Mouse (Mus musculus): ENCODE results near the gene Hs1bp3. TPM values are rescaled to one million over a fixed set of nuclear protein-coding genes. Genes with fewer than 3 reads are reported as not detected.

Gene Hs1bp3
- total RNA-seq, 2 experiments from 2014 or later: 9.4 to 10.1 TPM

DNA sequence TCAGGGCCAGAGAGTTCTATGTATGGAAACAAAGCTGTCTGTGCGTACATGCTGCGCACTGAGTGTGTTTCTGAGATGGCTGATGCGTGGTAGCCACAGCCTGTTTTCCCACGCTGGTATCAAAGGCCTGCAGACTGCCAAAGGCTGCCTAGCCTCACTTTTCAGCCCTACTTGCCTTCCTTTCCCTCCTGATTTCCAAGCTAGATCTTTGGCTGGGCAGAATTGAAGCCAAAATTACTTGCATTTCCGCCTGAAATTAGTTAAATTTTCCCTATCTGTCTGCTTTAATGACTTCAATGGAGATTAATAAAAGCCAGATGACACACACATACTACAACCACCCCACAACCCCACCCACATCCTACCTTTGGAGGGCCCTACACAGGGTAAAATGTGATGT is 12.7 kb upstream of the Hs1bp3 start:
- intact Hi-C loops (cut with DNase I): no loop called here
- no peak for DNase-seq (ENCODE audit: extremely low spot score in 1 of 2, low spot score in 2 of 2)

DNA sequence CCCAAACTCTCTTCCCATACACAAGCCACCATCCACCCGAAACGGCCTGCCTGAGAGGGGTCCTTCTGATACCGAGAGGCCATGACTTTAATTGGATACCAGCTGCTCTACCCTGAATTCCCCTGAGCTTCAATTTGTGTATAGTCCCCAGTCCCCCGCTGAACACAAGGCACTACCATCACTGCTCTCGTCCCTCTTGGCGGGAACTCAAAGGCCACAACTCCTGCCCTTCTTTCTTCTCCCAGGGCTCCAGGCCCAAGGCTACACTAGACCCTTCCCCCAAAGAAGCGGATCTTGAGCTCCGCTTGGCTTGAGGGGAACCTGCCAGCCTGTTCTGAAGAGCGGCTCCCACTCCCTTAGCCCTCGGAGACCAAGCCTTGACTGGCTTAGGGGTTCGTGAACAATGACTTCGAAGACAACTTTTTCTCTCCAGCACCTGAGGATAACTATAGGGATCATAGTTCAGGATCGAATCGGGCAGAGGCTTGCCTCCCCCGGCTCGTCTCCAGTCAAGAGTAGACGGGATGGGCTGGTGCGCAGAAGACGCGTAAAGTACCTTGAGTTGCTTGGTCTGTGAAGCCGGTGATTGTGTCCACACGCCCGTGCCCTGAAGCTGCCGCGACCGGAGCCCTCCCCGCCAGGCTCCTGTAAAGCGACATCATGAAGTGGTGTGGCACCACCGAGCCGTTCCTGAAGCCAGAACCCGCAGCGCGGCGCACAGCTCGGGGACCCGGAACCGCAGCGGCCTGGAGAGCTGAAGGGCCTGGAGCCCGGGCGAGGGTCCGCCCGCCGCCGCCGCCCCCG is 12.0 kb upstream of the Hs1bp3 start:
- DNase-seq (ENCODE audit: extremely low spot score in 1 of 2, low spot score in 2 of 2): no peak
- intact Hi-C loops (cut with DNase I): no loop called here

DNA sequence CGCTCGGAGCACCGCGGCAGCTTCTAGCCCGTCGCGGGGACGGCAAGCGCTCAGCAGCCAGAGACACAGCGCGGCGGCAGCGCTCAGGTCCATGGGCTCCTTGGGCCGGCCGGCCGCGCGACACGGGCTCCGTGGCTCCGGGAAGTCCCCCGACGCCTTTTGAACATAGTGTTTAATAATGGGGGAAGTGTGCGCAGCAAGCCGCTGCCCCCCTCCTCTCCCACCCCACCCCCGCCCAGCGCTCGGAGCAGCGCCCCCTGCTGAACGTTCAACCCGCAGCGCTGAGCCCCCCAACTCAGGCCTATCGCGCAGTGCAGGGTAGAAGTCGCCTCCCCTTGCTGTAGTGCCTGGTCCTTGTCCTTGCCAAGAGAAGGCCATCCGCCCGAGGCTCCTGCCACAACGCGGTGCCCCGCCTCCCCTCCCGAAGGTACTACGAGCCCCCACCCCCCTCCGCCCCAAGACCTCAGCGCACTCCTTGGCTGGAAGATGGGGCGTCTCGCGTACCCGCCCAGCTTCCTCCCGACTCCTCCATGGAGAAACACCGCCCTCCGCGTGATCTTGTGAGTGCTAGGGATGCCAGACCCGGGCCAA is 11.3 kb upstream of the Hs1bp3 start, which contains the start of gene Gdf7:
Gene Gdf7 (minus strand): TSS at position 114 of the 591 bp plus-strand sequence.
- intact Hi-C loops (cut with DNase I): no loop called here
- no peak for DNase-seq (ENCODE audit: extremely low spot score in 1 of 2, low spot score in 2 of 2)

DNA sequence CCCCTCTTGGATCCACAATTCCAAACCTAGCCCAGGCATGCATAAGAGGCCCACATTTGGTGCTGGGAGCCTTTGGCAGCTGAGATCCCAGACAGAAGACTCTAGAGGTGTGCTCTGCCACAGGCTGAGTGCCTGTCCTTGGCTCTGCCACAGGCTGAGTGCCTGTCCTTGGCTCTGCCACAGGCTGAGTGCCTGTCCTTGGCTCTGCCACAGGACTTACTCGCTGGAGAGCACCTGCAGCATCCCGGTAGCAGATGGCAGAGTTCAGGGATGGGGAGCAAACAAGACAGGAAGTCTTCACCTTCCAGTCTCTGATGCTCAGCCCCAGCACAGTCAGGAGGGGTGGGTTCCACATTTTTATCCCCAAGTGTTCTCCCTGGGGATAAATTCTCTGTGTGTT is 8.0 kb upstream of the Hs1bp3 start:
- intact Hi-C loops (cut with DNase I): loop anchor here (5.0 kb wide), 1 partner anchor 313 kb away; no protein-coding TSS in a partner anchor

DNA sequence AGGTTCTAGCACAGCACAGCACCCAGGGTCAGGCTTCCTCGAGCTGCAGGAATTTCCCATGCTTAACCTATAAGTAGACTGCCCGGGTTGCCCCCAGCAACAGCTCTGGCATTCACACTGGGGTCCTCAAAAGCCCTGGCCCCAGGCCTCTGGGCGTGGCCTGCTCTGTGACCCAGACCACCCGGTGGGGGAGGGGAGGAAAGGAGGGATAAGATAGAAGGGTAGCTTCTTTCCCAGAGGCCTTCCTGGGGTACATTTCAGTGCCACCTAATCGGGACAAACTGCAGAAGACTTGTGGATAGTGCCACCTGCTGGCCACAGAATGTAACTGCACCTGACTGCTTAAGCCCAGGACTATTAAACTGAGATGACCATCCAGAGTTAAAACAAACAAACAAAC is 6.8 kb upstream of the Hs1bp3 start:
- intact Hi-C loops (cut with DNase I): loop anchor here (5.0 kb wide), 1 partner anchor 314 kb away; no protein-coding TSS in a partner anchor
- DNase-seq (ENCODE audit: extremely low spot score in 1 of 2, low spot score in 2 of 2): peak in 1 of 2 experiments; percentile 73

More for the DNA sequence above, 8.0 kb upstream of the Hs1bp3 start:
- no peak for DNase-seq (ENCODE audit: extremely low spot score in 1 of 2, low spot score in 2 of 2)

DNA sequence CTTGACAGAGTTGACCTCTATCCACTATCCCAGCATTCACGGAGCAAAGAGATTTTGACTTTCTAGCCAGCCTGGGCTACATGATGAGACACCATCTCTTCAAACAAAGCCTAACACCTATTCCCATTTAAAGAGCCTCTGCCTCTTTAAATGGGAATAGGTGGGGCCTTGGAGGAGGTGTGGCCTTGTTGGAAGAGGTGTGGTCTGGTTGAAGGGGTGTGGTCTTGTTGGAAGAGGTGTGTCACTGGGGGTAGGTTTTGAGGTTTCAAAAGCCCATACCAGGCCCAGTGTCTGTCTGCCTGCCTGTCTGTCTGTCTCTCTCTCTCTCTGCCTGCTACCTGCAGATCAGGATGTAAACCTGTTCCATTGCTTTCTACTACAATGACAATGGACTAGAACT is 6.3 kb upstream of the Hs1bp3 start:
- intact Hi-C loops (cut with DNase I): loop anchor here (1.0 to 5.0 kb wide), 2 partner anchors 247 to 315 kb away; no protein-coding TSS in a partner anchor
- DNase-seq (ENCODE audit: extremely low spot score in 1 of 2, low spot score in 2 of 2): no peak

DNA sequence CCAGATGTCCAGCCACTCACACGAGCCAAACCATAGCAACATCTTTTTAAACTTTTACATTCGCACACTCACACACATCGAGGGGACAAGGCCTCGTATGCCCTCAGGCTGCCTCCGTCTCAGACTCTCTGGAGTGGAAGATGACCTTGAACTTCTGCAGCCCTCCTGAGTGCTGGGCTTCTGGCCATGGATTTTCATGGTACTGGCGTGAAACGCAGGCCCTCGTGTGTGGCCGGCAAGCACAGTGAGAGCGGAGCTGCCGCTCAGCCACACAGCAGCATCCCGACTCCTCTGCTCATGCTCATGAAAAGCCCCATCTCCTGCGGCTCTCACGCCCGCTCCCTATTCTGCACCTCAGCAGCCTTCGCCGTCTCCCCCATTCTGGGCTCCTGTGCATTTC is 2.2 kb upstream of the Hs1bp3 start:
- no peak for DNase-seq (ENCODE audit: extremely low spot score in 1 of 2, low spot score in 2 of 2)
- intact Hi-C loops (cut with DNase I): no loop called here

DNA sequence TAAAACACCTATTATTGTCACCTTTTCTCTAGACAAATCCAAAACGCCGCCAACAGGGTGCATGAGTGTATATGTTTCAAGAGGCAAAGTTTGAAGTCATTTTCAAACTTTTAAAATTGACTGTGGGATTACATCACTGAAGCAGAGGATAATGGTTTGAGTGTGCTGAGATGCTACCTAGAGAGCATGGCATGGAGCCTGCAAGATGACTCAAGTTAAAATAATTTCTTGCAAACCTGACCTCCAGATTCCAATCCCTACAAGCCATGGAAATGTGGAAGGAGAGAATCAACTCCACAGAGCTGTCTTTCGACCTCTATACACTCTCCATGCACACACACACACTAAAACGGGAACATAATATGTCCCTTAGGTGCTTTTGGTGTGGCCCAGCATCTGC is 966 bp upstream of the Hs1bp3 start:
- DNase-seq (ENCODE audit: extremely low spot score in 1 of 2, low spot score in 2 of 2): no peak
- intact Hi-C loops (cut with DNase I): no loop called here

DNA sequence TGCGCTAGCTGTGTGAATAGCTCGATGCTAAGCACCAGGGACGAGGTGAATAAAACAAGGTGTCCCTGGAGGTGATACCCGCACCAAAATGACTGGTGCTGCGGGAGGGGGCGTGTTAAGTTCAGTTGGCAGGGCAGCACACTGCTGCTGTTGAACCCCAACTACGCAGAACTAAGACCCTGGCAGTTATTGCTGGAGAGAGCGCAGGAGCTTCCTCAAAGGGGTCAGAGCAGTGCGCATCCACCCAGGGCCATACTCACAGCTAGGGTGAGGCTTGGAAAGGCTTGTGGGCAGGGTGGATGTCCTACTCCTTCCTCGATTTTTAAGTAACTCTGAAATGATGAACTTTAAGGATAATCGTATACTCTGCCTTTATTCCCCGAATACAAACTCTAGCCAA is 541 bp downstream of the Hs1bp3 start:
- intact Hi-C loops (cut with DNase I): no loop called here
- no peak for DNase-seq (ENCODE audit: extremely low spot score in 1 of 2, low spot score in 2 of 2)

DNA sequence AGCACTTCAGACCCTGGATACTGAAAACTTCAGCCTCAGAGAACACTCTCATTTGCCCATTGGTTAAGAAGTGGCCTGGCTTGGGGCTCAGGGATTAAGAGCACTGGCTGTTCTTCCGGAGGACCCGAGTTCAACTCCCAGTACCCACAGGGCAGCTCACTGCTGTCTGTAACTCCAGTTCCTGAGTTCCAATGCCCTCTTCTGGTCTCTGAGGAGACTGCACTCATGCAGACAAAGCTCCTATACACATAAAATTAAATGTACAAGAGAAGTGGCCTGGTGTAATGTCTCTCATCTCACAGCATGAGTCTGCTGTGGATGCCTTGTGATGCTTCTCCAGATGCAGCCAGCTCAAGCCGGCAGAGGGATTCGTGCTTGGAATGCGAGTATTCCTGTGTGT is 3.3 kb downstream of the Hs1bp3 start:
- intact Hi-C loops (cut with DNase I): no loop called here

DNA sequence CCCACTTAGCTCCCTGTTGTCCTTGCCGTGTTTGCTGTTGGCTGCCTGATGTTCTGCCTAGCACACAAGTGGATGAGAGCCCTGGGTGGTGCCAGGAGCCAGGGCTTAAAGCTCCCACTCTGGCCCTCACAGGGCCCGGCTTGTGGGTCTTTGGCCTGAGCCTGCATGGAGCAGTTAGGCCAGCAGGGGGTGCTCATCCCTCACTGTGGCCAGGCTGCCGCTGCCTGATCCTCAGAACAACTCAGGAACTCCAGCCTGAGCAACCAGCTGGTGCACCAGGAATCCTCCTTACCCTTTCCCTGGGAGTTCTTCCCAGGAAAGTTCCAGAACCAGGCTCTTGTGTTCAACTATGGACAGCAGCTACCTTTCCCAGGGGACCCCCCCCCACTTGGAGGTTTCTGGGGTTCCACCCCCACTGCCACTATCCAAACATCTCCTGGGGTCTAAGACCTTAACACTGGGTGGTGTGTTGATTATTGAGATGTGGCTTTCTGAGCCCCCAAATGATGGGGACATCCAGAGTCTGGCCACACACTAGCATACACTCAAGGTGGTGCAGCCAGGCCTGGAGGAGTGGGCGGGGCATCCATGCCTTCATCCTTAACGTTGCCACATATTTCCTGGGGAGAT is 7.0 kb downstream of the Hs1bp3 start:
- intact Hi-C loops (cut with DNase I): loop anchor here (10.0 kb wide), 1 partner anchor 705 kb away; the partner anchor contains the start of gene Ttc32
- DNase-seq (ENCODE audit: extremely low spot score in 1 of 2, low spot score in 2 of 2): peak; percentile 63 to 85

More for the DNA sequence above, 3.3 kb downstream of the Hs1bp3 start:
- no peak for DNase-seq (ENCODE audit: extremely low spot score in 1 of 2, low spot score in 2 of 2)

DNA sequence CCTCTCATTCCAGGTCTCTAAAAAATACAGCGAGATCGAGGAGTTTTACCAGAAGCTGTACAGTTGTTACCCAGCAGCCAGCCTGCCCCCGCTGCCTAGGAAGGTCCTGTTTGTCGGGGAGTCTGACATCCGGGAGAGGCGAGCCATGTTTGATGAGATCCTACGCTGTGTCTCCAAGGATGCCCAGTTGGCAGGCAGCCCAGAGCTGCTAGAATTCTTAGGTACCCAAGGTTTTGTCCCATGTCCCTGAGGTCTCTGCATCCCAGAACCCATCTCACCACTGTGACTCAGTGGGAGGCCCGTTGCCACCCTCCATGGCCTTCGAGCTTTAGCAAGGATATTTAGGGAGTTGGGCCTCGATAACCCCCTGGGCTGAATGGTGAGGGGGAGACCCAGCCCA is 8.3 kb downstream of the Hs1bp3 start:
- intact Hi-C loops (cut with DNase I): loop anchor here (10.0 kb wide), 1 partner anchor 703 kb away; the partner anchor contains the start of gene Ttc32
- no peak for DNase-seq (ENCODE audit: extremely low spot score in 1 of 2, low spot score in 2 of 2)

DNA sequence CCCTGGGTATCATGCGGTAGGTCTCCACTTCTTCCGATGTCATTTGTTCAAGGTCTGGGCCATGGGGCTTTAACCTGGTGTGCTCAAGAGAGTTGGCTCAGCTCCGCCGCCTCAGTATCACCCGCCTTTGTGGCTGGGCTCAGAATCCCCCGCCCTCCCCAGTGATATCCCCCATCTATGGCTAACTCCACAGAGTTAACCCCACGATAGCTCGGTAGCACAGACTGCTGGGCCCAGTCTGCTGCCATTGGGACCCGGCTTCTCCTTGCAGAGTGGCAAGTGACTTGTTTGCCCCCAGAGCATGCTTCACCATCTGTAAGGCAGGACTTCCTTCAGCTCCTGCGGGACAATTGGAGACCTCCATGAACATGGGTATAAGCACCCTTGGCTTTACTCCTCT is 10.9 kb downstream of the Hs1bp3 start:
- DNase-seq (ENCODE audit: extremely low spot score in 1 of 2, low spot score in 2 of 2): no peak
- intact Hi-C loops (cut with DNase I): loop anchor here (10.0 kb wide), 1 partner anchor 701 kb away; the partner anchor contains the start of gene Ttc32

DNA sequence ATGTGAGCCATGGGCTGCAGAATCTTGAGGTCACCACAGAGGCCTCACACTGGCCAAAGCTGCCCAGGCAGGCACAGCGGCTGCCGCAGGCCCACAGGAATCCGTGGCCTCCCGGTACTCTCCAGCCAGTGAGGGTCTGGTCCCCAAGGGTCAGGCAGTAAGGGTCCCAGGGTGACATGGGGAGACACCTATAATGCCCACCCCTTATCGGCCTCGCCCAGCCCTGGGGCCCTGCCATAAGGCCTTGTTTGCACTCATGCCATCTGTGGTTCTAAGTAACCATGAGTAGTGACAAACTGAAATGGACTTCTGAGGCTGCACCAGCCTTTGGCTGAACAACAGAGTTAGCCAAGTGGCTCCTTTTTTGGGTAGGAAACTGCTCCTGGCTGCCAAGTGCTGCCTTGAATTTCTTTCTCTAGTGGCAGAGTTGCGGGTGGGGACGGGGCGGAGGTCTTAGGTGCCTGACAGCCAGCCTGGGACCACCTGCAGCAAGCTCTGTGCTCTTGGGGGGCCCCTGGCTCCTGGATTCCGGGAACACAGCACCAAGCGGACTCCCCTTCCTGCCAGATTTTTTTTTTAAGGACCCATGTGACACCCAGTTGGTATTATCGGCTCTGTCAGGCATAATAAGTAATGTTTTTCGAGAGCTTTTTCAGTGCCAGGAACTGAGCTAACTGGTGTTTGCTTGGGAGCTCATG is 12.2 kb downstream of the Hs1bp3 start:
- DNase-seq (ENCODE audit: extremely low spot score in 1 of 2, low spot score in 2 of 2): no peak
- intact Hi-C loops (cut with DNase I): loop anchor here (5.0 to 10.0 kb wide), 2 partner anchors 127 to 699 kb away; partner anchors contain the start of gene Ttc32

DNA sequence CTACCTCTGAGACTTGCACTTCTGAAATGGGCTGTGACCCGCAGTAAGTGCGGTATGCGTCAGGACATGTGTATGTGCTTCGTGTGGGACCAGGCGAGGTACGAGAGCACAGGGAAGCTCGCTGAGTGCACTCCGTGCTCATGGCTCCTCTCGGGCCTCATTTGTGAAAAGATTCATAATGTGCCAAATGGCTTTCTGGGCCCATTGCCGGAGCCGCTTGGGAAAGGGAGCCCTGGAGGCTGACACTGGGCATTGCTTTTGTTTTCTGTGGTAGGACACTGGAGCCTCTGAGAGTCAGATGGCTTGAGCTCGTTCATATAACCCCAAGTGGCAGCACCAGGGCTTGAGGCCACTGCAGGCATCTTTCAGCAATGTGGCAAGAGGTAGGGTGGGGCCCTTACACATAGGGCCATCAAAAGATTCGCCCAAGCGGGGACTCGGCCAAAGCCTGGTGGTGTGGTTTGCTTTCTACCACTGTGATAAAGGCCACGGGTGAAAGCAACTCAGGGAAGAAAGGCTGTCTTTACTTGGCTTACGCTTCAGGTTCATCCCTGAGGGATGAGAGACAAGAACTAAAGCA is 12.8 kb downstream of the Hs1bp3 start:
- intact Hi-C loops (cut with DNase I): loop anchor here (1.0 to 10.0 kb wide), 3 partner anchors 126 to 699 kb away; partner anchors contain the start of gene Ttc32
- no peak for DNase-seq (ENCODE audit: extremely low spot score in 1 of 2, low spot score in 2 of 2)

DNA sequence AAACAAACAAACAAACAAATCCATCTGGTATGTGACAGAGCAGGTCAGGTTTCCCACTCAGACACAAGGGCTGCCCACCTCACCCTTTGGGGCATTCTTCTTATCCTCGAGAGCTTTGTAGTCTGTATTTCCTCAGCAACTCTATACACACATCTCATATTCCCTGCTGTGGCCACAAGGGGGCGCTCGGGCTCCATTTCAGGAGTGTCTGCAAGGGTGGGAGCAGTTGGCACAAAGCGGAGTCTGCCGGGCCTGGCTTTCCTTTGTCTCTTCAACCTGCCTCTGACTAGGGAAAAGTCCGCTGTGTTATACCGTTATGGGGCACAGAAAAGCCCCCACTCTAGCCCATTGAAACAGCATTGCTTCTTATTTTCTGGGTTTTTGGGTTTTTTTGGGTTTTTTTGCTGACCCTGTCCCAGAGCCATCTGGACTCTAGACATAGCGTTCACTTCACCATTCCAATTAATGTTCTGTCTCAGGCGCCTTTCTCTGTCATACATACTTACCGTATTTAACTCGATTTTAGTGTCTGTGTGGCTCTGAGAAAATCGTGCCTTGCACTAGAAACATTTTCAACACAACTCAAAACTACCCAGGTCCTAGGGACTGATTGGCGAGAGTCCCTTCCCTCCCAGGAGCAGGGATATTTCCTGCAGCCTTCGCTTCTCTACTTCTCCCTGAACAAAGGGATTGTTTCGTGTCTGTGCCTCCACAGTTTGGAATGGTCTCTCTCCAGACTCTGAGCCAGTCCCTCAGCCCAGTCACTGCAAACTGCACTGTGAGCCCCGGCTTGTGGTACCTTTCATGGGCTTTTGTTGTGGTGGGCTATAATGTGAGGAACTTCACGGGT is 13.8 kb downstream of the Hs1bp3 start:
- DNase-seq (ENCODE audit: extremely low spot score in 1 of 2, low spot score in 2 of 2): peak; percentile 94 to 95
- intact Hi-C loops (cut with DNase I): loop anchor here (1.0 to 10.0 kb wide), 3 partner anchors 125 to 698 kb away; partner anchors contain the start of gene Ttc32

DNA sequence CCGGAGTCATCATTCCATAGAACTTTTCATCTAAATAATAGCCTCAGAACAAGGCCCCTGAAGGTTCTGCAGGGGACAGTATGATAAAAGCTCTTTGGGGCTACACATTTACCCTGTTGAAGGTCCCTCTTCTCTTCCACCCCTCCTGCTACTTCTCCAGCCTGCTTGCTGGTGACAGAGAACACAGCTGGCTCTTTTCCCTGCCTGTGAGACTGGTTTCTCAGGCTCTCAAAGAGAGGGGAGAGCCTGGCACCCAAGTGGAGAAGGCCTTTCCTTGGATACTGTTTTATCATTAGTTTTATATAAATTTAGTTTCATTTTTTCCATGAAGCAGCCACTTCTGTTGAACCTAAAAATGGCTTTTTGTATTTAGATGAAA is 14.4 kb downstream of the Hs1bp3 start:
- intact Hi-C loops (cut with DNase I): loop anchor here (5.0 to 10.0 kb wide), 2 partner anchors 125 to 697 kb away; partner anchors contain the start of gene Ttc32
- DNase-seq (ENCODE audit: extremely low spot score in 1 of 2, low spot score in 2 of 2): no peak
